Mouse (Mus musculus): Measurements from ENCODE around the gene Eif3d. TPM values are rescaled to one million over a fixed set of nuclear protein-coding genes. Genes with fewer than 3 reads are reported as not detected.

Eif3d gene
- polyA plus RNA-seq, 1 experiment from 2014 or later = 119 TPM

DNA sequence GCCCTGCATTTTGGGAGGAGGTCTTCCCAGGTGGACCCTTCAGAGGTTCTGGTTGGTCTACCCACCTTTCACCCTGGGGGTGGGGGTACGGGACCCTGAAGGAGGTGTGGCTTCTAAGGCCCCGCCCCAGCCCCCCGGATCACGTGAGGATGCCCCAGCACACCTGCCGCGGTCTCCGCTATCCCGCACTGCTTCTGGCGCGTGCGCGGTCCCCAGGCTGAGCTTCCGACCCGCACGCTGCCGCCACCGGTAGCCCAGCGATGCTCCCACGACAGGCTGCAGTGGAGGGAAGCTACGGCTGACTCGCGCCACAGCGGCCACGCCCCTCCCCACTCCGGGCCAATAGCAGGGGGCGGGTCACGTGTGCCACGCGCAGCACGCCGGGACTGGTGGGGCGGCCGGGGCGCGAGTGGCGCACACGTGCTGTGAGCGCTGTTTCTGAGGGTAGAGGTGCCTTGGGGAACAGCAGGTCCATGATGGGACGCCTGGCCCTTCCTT lies 14.2 kb downstream of the Eif3d start, which contains the start of gene Foxred2:
Gene Foxred2 (minus strand): TSS at position 319 of the 498 bp plus-strand sequence.
- H3K27ac ChIP-seq (ENCODE audit: low read length) = no peak within 1 kb of the TSS
- H3K4me1 ChIP-seq (ENCODE audit: control insufficient read depth, low read depth, low read length) = peaks cover 20% of the 10 kb centered on the region
- H3K27me3 ChIP-seq (ENCODE audit: control insufficient read depth, insufficient read depth, low read depth, low read length) = peaks cover 21% of the 10 kb centered on the region
- peak within 1 kb of the TSS; percentile 37; the same call in 1 of the 2 replicates for H3K9ac ChIP-seq (ENCODE audit: low read depth, low read length)
- no peaks in the 10 kb centered on the region for H3K9me3 ChIP-seq (replicated peaks; ENCODE audit: control insufficient read depth, low read length)
- ATAC-seq (ENCODE audit: low read depth) = peak; percentile 87
- H3K36me3 ChIP-seq (ENCODE audit: control insufficient read depth, insufficient read depth) = peaks cover 31% of the 10 kb centered on the region
- WGBS (ENCODE audit: insufficient replicate concordance) = under 1% methylated on average over 39 of the region's 39 CpGs
- H3K4me3 ChIP-seq (ENCODE audit: low read depth, low read length) = peak within 1 kb of the TSS; percentile 60
- peak within 1 kb of the TSS; percentile 82 for H3K4me2 ChIP-seq (ENCODE audit: low read depth, low read length)

DNA sequence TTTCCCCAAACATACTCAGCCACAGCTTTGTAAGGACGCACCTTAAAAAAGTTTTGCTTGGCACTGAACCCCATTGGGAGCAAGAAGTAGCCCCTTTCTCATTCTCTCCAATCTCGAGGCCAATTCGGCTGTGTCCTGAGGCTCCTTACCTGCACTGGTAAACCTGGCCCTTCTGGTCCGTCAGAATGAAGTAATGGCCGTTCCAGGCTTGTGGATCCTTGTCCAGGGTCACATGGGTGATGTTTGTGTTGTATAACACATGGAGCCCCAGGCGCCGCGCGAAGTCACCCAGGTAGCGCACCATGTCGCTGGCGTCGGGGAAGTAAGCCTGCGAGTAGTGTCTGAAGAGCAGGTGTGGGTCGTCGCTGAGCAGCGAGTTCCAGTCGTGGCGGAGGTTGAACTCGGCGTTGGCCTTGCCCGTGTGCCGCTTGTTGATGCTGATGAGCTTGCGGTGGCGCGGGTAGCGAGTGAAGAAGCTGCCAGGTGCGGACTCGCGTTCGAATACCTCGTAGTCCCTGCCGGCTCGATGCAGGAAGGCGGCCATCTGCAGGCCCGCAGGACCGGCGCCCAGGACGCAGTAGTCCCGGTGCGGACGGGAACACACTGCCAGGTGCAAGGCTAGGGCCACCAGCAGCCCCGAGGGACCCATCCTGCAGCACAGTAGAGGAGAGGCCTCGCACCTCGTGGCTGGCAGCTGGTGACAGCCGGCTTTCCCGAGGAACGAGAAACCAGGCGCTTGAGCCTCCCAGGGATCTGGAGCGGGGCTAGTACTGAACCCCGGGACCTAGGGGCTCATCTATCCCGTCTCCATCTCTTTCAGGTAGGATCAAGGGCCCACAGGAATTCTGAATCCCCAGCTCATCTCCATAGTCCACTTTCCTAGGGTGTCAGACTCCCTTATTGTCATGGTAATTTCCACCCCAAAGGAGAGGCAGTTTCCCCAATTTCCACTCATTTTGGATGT lies 14.9 kb downstream of the Eif3d start:
- H3K36me3 ChIP-seq (ENCODE audit: control insufficient read depth, insufficient read depth) = peaks cover 24% of the 10 kb centered on the region
- H3K27ac ChIP-seq (ENCODE audit: low read length) = no peak overlapping the region
- peaks cover 21% of the 10 kb centered on the region for H3K27me3 ChIP-seq (ENCODE audit: control insufficient read depth, insufficient read depth, low read depth, low read length)
- 16% methylated on average over 52 of the region's 52 CpGs for WGBS (ENCODE audit: insufficient replicate concordance)
- peak overlapping the region; percentile 60 for H3K4me3 ChIP-seq (ENCODE audit: low read depth, low read length)
- H3K4me1 ChIP-seq (ENCODE audit: control insufficient read depth, low read depth, low read length) = peaks cover 20% of the 10 kb centered on the region
- no peaks in the 10 kb centered on the region for H3K9me3 ChIP-seq (replicated peaks; ENCODE audit: control insufficient read depth, low read length)
- peak overlapping the region; percentile 82 for H3K4me2 ChIP-seq (ENCODE audit: low read depth, low read length)
- H3K9ac ChIP-seq (ENCODE audit: low read depth, low read length) = peak overlapping the region; percentile 37; the same call in 1 of the 2 replicates
- ATAC-seq (ENCODE audit: low read depth) = peak; percentile 12; the same call in 1 of the 2 replicates

DNA sequence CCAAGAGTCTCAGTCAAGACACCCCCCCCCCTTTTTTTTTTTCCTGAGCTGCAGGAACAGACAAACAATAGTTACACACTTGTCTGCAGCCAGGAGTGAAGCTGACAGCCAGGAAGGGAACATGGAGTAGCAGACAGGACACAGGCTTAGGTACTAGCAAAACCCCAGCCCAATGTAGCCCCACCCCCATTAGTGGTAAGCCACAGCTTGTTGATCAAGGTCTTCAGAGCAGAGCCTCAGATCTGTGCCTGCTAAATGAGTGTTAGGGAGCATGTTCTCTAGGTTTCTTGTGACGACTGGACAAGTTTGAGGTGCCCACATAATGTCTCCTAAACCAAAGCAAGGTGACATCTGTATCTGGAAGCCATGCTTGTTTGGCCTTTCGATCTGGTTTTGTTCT lies 16.3 kb downstream of the Eif3d start:
- Histone ChIP-seq H3K27me3 (ENCODE audit: control insufficient read depth, insufficient read depth, low read depth, low read length) (peaks cover 21% of the 10 kb centered on the region), H3K4me2 (ENCODE audit: low read depth, low read length) (no peak overlapping the region), H3K4me1 (ENCODE audit: control insufficient read depth, low read depth, low read length) (peaks cover 20% of the 10 kb centered on the region), H3K9ac (ENCODE audit: low read depth, low read length) (no peak overlapping the region), H3K36me3 (ENCODE audit: control insufficient read depth, insufficient read depth) (peaks cover 11% of the 10 kb centered on the region), H3K9me3 (replicated peaks; ENCODE audit: control insufficient read depth, low read length) (no peaks in the 10 kb centered on the region), H3K4me3 (ENCODE audit: low read depth, low read length) (no peak overlapping the region), H3K27ac (ENCODE audit: low read length) (no peak overlapping the region)
- ATAC-seq (ENCODE audit: low read depth) = no peak
- WGBS (ENCODE audit: insufficient replicate concordance) = 57% methylated on average over 2 of the region's 2 CpGs

- no peak overlapping the region for H3K9ac ChIP-seq (ENCODE audit: low read depth, low read length)
- no peak overlapping the region for H3K4me2 ChIP-seq (ENCODE audit: low read depth, low read length)
- H3K4me3 ChIP-seq (ENCODE audit: low read depth, low read length) = no peak overlapping the region
- no peak overlapping the region for H3K27ac ChIP-seq (ENCODE audit: low read length)
- no peaks in the 10 kb centered on the region for H3K9me3 ChIP-seq (replicated peaks; ENCODE audit: control insufficient read depth, low read length)
- H3K36me3 ChIP-seq (ENCODE audit: control insufficient read depth, insufficient read depth) = no peaks in the 10 kb centered on the region
- 66% methylated on average over 3 of the region's 3 CpGs for WGBS (ENCODE audit: insufficient replicate concordance)
- H3K27me3 ChIP-seq (ENCODE audit: control insufficient read depth, insufficient read depth, low read depth, low read length) = peaks cover 21% of the 10 kb centered on the region
- no peak for ATAC-seq (ENCODE audit: low read depth)
- peaks cover 20% of the 10 kb centered on the region for H3K4me1 ChIP-seq (ENCODE audit: control insufficient read depth, low read depth, low read length)
Observed at GRCm38 (mm10) chr15:77952921-77953320, 17.7 kb downstream of the Eif3d start.

GRCm38 (mm10) chr15:77949061-77949460 lies 21.6 kb downstream of the Eif3d start:
- ATAC-seq (ENCODE audit: low read depth) = no peak
- H3K4me2 ChIP-seq (ENCODE audit: low read depth, low read length) = no peak overlapping the region
- H3K36me3 ChIP-seq (ENCODE audit: control insufficient read depth, insufficient read depth) = no peaks in the 10 kb centered on the region
- no peak overlapping the region for H3K9ac ChIP-seq (ENCODE audit: low read depth, low read length)
- H3K4me1 ChIP-seq (ENCODE audit: control insufficient read depth, low read depth, low read length) = no peaks in the 10 kb centered on the region
- H3K9me3 ChIP-seq (replicated peaks; ENCODE audit: control insufficient read depth, low read length) = no peaks in the 10 kb centered on the region
- peaks cover 1% of the 10 kb centered on the region; the same call in 1 of the 2 replicates for H3K27me3 ChIP-seq (ENCODE audit: control insufficient read depth, insufficient read depth, low read depth, low read length)
- 72% methylated on average over 7 of the region's 7 CpGs for WGBS (ENCODE audit: insufficient replicate concordance)
- H3K27ac ChIP-seq (ENCODE audit: low read length) = no peak overlapping the region
- H3K4me3 ChIP-seq (ENCODE audit: low read depth, low read length) = no peak overlapping the region

- no peak overlapping the region for H3K4me2 ChIP-seq (ENCODE audit: low read depth, low read length)
- H3K4me3 ChIP-seq (ENCODE audit: low read depth, low read length) = no peak overlapping the region
- H3K9me3 ChIP-seq (replicated peaks; ENCODE audit: control insufficient read depth, low read length) = no peaks in the 10 kb centered on the region
- 44% methylated on average over 4 of the region's 4 CpGs for WGBS (ENCODE audit: insufficient replicate concordance)
- peak; percentile 41; the same call in 1 of the 2 replicates for ATAC-seq (ENCODE audit: low read depth)
- no peaks in the 10 kb centered on the region for H3K36me3 ChIP-seq (ENCODE audit: control insufficient read depth, insufficient read depth)
- no peaks in the 10 kb centered on the region for H3K27me3 ChIP-seq (ENCODE audit: control insufficient read depth, insufficient read depth, low read depth, low read length)
- no peak overlapping the region for H3K27ac ChIP-seq (ENCODE audit: low read length)
- H3K9ac ChIP-seq (ENCODE audit: low read depth, low read length) = no peak overlapping the region
- no peaks in the 10 kb centered on the region for H3K4me1 ChIP-seq (ENCODE audit: control insufficient read depth, low read depth, low read length)
Observed at GRCm38 (mm10) chr15:77945711-77946110, 24.9 kb downstream of the Eif3d start.

- H3K4me2 ChIP-seq (ENCODE audit: low read depth, low read length) = no peak overlapping the region
- no peak for ATAC-seq (ENCODE audit: low read depth)
- 56% methylated on average over 3 of the region's 3 CpGs for WGBS (ENCODE audit: insufficient replicate concordance)
- no peak overlapping the region for H3K4me3 ChIP-seq (ENCODE audit: low read depth, low read length)
- no peaks in the 10 kb centered on the region for H3K9me3 ChIP-seq (replicated peaks; ENCODE audit: control insufficient read depth, low read length)
- H3K27me3 ChIP-seq (ENCODE audit: control insufficient read depth, insufficient read depth, low read depth, low read length) = no peaks in the 10 kb centered on the region
- H3K36me3 ChIP-seq (ENCODE audit: control insufficient read depth, insufficient read depth) = no peaks in the 10 kb centered on the region
- H3K9ac ChIP-seq (ENCODE audit: low read depth, low read length) = no peak overlapping the region
- no peaks in the 10 kb centered on the region for H3K4me1 ChIP-seq (ENCODE audit: control insufficient read depth, low read depth, low read length)
- no peak overlapping the region for H3K27ac ChIP-seq (ENCODE audit: low read length)
Observed at GRCm38 (mm10) chr15:77941563-77941962, 29.1 kb downstream of the Eif3d start.

GRCm38 (mm10) chr15:77938516-77938915 lies 32.1 kb downstream of the Eif3d start:
- H3K27me3 ChIP-seq (ENCODE audit: control insufficient read depth, insufficient read depth, low read depth, low read length) = no peaks in the 10 kb centered on the region; the same call in 1 of the 2 replicates
- H3K36me3 ChIP-seq (ENCODE audit: control insufficient read depth, insufficient read depth) = no peaks in the 10 kb centered on the region
- H3K4me3 ChIP-seq (ENCODE audit: low read depth, low read length) = no peak overlapping the region
- H3K4me2 ChIP-seq (ENCODE audit: low read depth, low read length) = no peak overlapping the region
- H3K4me1 ChIP-seq (ENCODE audit: control insufficient read depth, low read depth, low read length) = peaks cover 7% of the 10 kb centered on the region
- no peak overlapping the region for H3K9ac ChIP-seq (ENCODE audit: low read depth, low read length)
- 56% methylated on average over 5 of the region's 5 CpGs for WGBS (ENCODE audit: insufficient replicate concordance)
- H3K9me3 ChIP-seq (replicated peaks; ENCODE audit: control insufficient read depth, low read length) = no peaks in the 10 kb centered on the region
- no peak overlapping the region for H3K27ac ChIP-seq (ENCODE audit: low read length)
- no peak for ATAC-seq (ENCODE audit: low read depth)
